Mouse (Mus musculus): ENCODE results near the gene Gm973. TPM values are rescaled to one million over a fixed set of nuclear protein-coding genes. Genes with fewer than 3 reads are reported as not detected.

Gene Gm973
- polyA plus RNA-seq, 1 experiment from 2014 or later: 0.15 TPM

GRCm38 (mm10) chr1:59523378-59523958, 7.4 kb downstream of the Gm973 start:
- peaks cover 6% of the 10 kb centered on the region; the same call in 1 of the 2 replicates for H3K9me3 ChIP-seq (replicated peaks)
- no peak overlapping the region for H3K4me3 ChIP-seq
- no peak for ATAC-seq (ENCODE audit: insufficient number of reproducible peaks, low FRiP score)
- WGBS: 66% methylated on average over 5 of the region's 5 CpGs
- H3K9ac ChIP-seq: no peak overlapping the region
- H3K4me1 ChIP-seq (replicated peaks): peaks cover 10% of the 10 kb centered on the region
- H3K4me2 ChIP-seq: no peak overlapping the region
- no peak overlapping the region for H3K27ac ChIP-seq (ENCODE audit: poor library complexity, severe bottlenecking)
- H3K27me3 ChIP-seq (replicated peaks): no peaks in the 10 kb centered on the region
- H3K36me3 ChIP-seq: no peaks in the 10 kb centered on the region

GRCm38 (mm10) chr1:59524071-59524470, 8.0 kb downstream of the Gm973 start:
- H3K27ac ChIP-seq (ENCODE audit: poor library complexity, severe bottlenecking): no peak overlapping the region
- no peaks in the 10 kb centered on the region for H3K27me3 ChIP-seq (replicated peaks)
- ATAC-seq (ENCODE audit: insufficient number of reproducible peaks, low FRiP score): no peak
- H3K4me3 ChIP-seq: no peak overlapping the region
- no peak overlapping the region for H3K9ac ChIP-seq
- 72% methylated on average over 2 of the region's 2 CpGs for WGBS
- peaks cover 6% of the 10 kb centered on the region; the same call in 1 of the 2 replicates for H3K9me3 ChIP-seq (replicated peaks)
- H3K4me2 ChIP-seq: no peak overlapping the region
- H3K36me3 ChIP-seq: no peaks in the 10 kb centered on the region
- peaks cover 10% of the 10 kb centered on the region for H3K4me1 ChIP-seq (replicated peaks)

GRCm38 (mm10) chr1:59524759-59525158, 8.7 kb downstream of the Gm973 start:
- Histone ChIP-seq H3K4me2 (no peak overlapping the region), H3K9me3 (replicated peaks) (peaks cover 6% of the 10 kb centered on the region; the same call in 1 of the 2 replicates), H3K4me1 (replicated peaks) (peaks cover 9% of the 10 kb centered on the region), H3K27ac (ENCODE audit: poor library complexity, severe bottlenecking) (no peak overlapping the region), H3K4me3 (no peak overlapping the region), H3K36me3 (no peaks in the 10 kb centered on the region), H3K27me3 (replicated peaks) (no peaks in the 10 kb centered on the region), H3K9ac (no peak overlapping the region)
- WGBS: 53% methylated on average over 3 of the region's 3 CpGs
- no peak for ATAC-seq (ENCODE audit: insufficient number of reproducible peaks, low FRiP score)

GRCm38 (mm10) chr1:59527219-59527618, 11.2 kb downstream of the Gm973 start:
- H3K4me1 ChIP-seq (replicated peaks): no peaks in the 10 kb centered on the region
- 0 out of 2 replicates have a peak, but pooled peaks cover 5% of the 10 kb centered on the region for H3K27me3 ChIP-seq (replicated peaks)
- H3K4me3 ChIP-seq: no peak overlapping the region
- no peaks in the 10 kb centered on the region for H3K36me3 ChIP-seq
- 69% methylated on average over 6 of the region's 6 CpGs for whole genome bisulfite sequencing
- no peak for ATAC-seq (ENCODE audit: insufficient number of reproducible peaks, low FRiP score)
- no peak overlapping the region for H3K9ac ChIP-seq
- no peak overlapping the region for H3K4me2 ChIP-seq
- peaks cover 6% of the 10 kb centered on the region; the same call in 1 of the 2 replicates for H3K9me3 ChIP-seq (replicated peaks)
- no peak overlapping the region for H3K27ac ChIP-seq (ENCODE audit: poor library complexity, severe bottlenecking)

GRCm38 (mm10) chr1:59534976-59535810, 19.1 kb downstream of the Gm973 start:
- Histone ChIP-seq H3K9me3 (replicated peaks) (no peaks in the 10 kb centered on the region), H3K4me2 (no peak overlapping the region), H3K36me3 (no peaks in the 10 kb centered on the region), H3K27ac (ENCODE audit: poor library complexity, severe bottlenecking) (no peak overlapping the region), H3K4me3 (no peak overlapping the region), H3K4me1 (replicated peaks) (no peaks in the 10 kb centered on the region), H3K9ac (no peak overlapping the region), H3K27me3 (replicated peaks) (peaks cover 5% of the 10 kb centered on the region; the same call in 1 of the 2 replicates)
- ATAC-seq (ENCODE audit: insufficient number of reproducible peaks, low FRiP score): no peak
- 31% methylated on average over 5 of the region's 5 CpGs for WGBS

GRCm38 (mm10) chr1:59538381-59538780, 22.3 kb downstream of the Gm973 start:
- Histone ChIP-seq H3K36me3 (no peaks in the 10 kb centered on the region), H3K9me3 (replicated peaks) (no peaks in the 10 kb centered on the region), H3K27me3 (replicated peaks) (peaks cover 4% of the 10 kb centered on the region; the same call in 1 of the 2 replicates), H3K4me1 (replicated peaks) (no peaks in the 10 kb centered on the region), H3K9ac (no peak overlapping the region), H3K4me2 (no peak overlapping the region), H3K27ac (ENCODE audit: poor library complexity, severe bottlenecking) (no peak overlapping the region), H3K4me3 (no peak overlapping the region)
- no peak for ATAC-seq (ENCODE audit: insufficient number of reproducible peaks, low FRiP score)
- WGBS: 86% methylated on average over 5 of the region's 5 CpGs

- Histone ChIP-seq H3K36me3 (no peaks in the 10 kb centered on the region), H3K27me3 (replicated peaks) (peaks cover 4% of the 10 kb centered on the region; the same call in 1 of the 2 replicates), H3K9me3 (replicated peaks) (no peaks in the 10 kb centered on the region), H3K9ac (no peak overlapping the region), H3K4me3 (no peak overlapping the region), H3K4me2 (no peak overlapping the region), H3K27ac (ENCODE audit: poor library complexity, severe bottlenecking) (no peak overlapping the region), H3K4me1 (replicated peaks) (no peaks in the 10 kb centered on the region)
- no peak for ATAC-seq (ENCODE audit: insufficient number of reproducible peaks, low FRiP score)
- WGBS: 81% methylated on average over 19 of the region's 19 CpGs
Measured at GRCm38 (mm10) chr1:59540537-59541148, 24.6 kb downstream of the Gm973 start.

GRCm38 (mm10) chr1:59541271-59542020, 25.4 kb downstream of the Gm973 start:
- Histone ChIP-seq H3K27me3 (replicated peaks) (peaks cover 4% of the 10 kb centered on the region; the same call in 1 of the 2 replicates), H3K9me3 (replicated peaks) (no peaks in the 10 kb centered on the region), H3K36me3 (no peaks in the 10 kb centered on the region), H3K27ac (ENCODE audit: poor library complexity, severe bottlenecking) (no peak overlapping the region), H3K4me2 (no peak overlapping the region), H3K9ac (no peak overlapping the region), H3K4me3 (no peak overlapping the region), H3K4me1 (replicated peaks) (no peaks in the 10 kb centered on the region)
- 85% methylated on average over 16 of the region's 16 CpGs for WGBS
- ATAC-seq (ENCODE audit: insufficient number of reproducible peaks, low FRiP score): no peak

- Histone ChIP-seq H3K4me2 (no peak overlapping the region), H3K4me1 (replicated peaks) (no peaks in the 10 kb centered on the region), H3K36me3 (no peaks in the 10 kb centered on the region), H3K9ac (no peak overlapping the region), H3K27me3 (replicated peaks) (0 out of 2 replicates have a peak, but pooled peaks cover 4% of the 10 kb centered on the region), H3K4me3 (no peak overlapping the region), H3K27ac (ENCODE audit: poor library complexity, severe bottlenecking) (no peak overlapping the region), H3K9me3 (replicated peaks) (no peaks in the 10 kb centered on the region)
- WGBS: 47% methylated on average over 6 of the region's 6 CpGs
- ATAC-seq (ENCODE audit: insufficient number of reproducible peaks, low FRiP score): no peak
Measured at GRCm38 (mm10) chr1:59542231-59542630, 26.2 kb downstream of the Gm973 start.

- H3K36me3 ChIP-seq: no peaks in the 10 kb centered on the region
- ATAC-seq (ENCODE audit: insufficient number of reproducible peaks, low FRiP score): no peak
Measured at GRCm38 (mm10) chr1:59543911-59544310, 27.8 kb downstream of the Gm973 start.

More at GRCm38 (mm10) chr1:59543911-59544310, 27.8 kb downstream of the Gm973 start:
- peaks cover 6% of the 10 kb centered on the region; the same call in 1 of the 2 replicates for H3K27me3 ChIP-seq (replicated peaks)
- no peaks in the 10 kb centered on the region for H3K4me1 ChIP-seq (replicated peaks)
- WGBS: 52% methylated on average over 8 of the region's 8 CpGs
- no peak overlapping the region for H3K4me2 ChIP-seq
- H3K27ac ChIP-seq (ENCODE audit: poor library complexity, severe bottlenecking): no peak overlapping the region
- H3K9me3 ChIP-seq (replicated peaks): no peaks in the 10 kb centered on the region
- H3K9ac ChIP-seq: no peak overlapping the region
- H3K4me3 ChIP-seq: no peak overlapping the region
